Mouse (Mus musculus): ENCODE measurements around the gene Shq1. TPM values are rescaled to one million over a fixed set of nuclear protein-coding genes. Genes with fewer than 3 reads are reported as not detected.

Shq1 gene
- polyA plus RNA-seq, 1 experiment from 2014 or later = 19.1 TPM

GRCm38 (mm10) chr6:100622861-100623507 lies 48.0 kb downstream of the Shq1 start:
- Histone ChIP-seq H3K9ac (no peak overlapping the region), H3K27me3 (no peaks in the 10 kb centered on the region), H3K4me3 (no peak overlapping the region), H3K27ac (no peak overlapping the region), H3K4me1 (peaks cover 7% of the 10 kb centered on the region; the same call in 1 of the 2 replicates), H3K9me3 (no peaks in the 10 kb centered on the region), H3K36me3 (no peaks in the 10 kb centered on the region), H3K4me2 (no peak overlapping the region)
- ATAC-seq (ENCODE audit: borderline replicate concordance, extremely low read depth, low FRiP score, low TSS enrichment) = no peak
- WGBS = 16% methylated on average over 2 of the region's 2 CpGs

DNA sequence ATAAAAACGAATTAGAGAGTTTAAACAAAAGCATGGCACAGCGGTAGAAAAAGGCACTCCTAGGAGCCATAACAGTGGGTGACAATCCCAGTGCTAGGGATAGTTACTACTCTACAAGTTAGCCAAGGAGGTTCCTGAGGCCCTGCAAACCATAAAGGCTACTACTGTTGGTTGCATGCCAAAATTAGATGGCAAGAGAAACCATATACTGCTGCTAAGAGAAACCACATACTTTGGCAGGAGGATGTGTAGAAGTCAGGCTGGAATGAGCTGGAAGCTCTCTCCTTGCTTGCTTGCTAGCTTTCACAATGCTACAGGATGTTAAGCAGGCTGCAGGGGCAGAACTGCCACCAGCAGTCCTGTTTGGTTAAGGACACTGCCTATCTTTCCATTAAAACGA lies 50.5 kb downstream of the Shq1 start:
- Histone ChIP-seq H3K4me1 (peaks cover 7% of the 10 kb centered on the region; the same call in 1 of the 2 replicates), H3K27ac (no peak overlapping the region), H3K4me3 (no peak overlapping the region), H3K27me3 (no peaks in the 10 kb centered on the region), H3K4me2 (no peak overlapping the region), H3K9ac (no peak overlapping the region), H3K9me3 (no peaks in the 10 kb centered on the region), H3K36me3 (no peaks in the 10 kb centered on the region)
- 83% methylated on average over 3 of the region's 3 CpGs for WGBS
- no peak for ATAC-seq (ENCODE audit: borderline replicate concordance, extremely low read depth, low FRiP score, low TSS enrichment)

GRCm38 (mm10) chr6:100619309-100619708 lies 51.6 kb downstream of the Shq1 start:
- H3K27ac ChIP-seq = no peak overlapping the region
- H3K9ac ChIP-seq = no peak overlapping the region
- H3K27me3 ChIP-seq = no peaks in the 10 kb centered on the region
- no peak overlapping the region for H3K4me2 ChIP-seq
- H3K4me3 ChIP-seq = no peak overlapping the region
- no peaks in the 10 kb centered on the region for H3K36me3 ChIP-seq
- ATAC-seq (ENCODE audit: borderline replicate concordance, extremely low read depth, low FRiP score, low TSS enrichment) = no peak
- H3K4me1 ChIP-seq = peaks cover 7% of the 10 kb centered on the region; the same call in 1 of the 2 replicates
- WGBS = 90% methylated on average over 7 of the region's 7 CpGs
- no peaks in the 10 kb centered on the region for H3K9me3 ChIP-seq

DNA sequence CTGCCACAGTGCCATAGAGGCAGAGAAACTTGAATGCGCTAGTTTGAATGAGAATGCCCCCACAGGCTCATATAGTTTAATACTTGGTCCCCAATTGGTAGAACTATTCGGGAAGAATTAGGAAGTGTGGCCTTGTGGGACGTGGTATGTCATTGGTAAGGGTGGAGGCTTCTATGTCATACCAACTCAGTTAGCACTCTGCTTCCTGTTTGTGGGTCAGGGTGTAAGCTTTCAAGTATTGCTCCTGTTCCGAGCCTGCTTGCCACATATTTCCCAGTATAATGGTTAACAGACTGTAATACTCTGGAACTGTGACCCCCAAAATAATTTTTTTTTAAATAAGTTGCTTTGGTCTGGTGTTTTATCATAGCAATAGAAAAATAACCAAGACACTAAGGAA lies 54.8 kb downstream of the Shq1 start:
- no peak overlapping the region for H3K4me3 ChIP-seq
- no peaks in the 10 kb centered on the region; the same call in 1 of the 2 replicates for H3K4me1 ChIP-seq
- H3K4me2 ChIP-seq = no peak overlapping the region
- no peaks in the 10 kb centered on the region for H3K9me3 ChIP-seq
- no peak overlapping the region for H3K27ac ChIP-seq
- H3K36me3 ChIP-seq = no peaks in the 10 kb centered on the region
- H3K9ac ChIP-seq = no peak overlapping the region
- ATAC-seq (ENCODE audit: borderline replicate concordance, extremely low read depth, low FRiP score, low TSS enrichment) = no peak
- WGBS = 82% methylated on average over 4 of the region's 4 CpGs
- H3K27me3 ChIP-seq = no peaks in the 10 kb centered on the region

DNA sequence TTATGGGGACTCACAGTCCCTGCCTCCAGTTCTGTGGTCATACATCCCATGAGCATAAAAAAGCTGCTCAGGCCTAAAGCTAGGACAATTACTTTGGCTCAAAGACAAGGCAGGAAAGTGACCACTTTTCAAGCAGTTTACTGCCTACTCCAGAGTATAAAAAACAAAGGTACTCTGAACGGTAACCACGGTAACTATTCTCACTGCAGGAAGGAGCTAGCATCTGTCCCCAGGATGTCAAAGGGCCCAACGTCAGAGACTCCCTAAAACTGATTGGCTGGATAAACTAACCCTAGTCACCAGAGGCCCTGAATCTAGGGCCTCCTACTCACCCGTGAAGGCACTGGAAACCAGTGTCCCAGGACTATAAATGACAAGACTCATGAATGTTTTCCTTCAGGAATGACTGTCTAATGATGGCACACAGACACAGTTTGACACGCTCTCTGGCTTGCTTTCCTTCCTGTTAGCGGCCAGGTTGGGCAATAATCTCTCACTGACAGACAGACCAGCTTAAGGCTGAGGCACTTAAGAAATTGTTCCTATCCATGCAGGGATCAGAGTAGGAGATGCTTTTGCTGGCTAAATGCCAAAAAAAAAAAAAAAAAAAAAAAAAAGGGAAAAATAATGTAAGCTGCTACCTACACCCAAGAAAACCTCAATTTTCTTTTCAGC lies 57.2 kb downstream of the Shq1 start:
- 57% methylated on average over 6 of the region's 6 CpGs for whole genome bisulfite sequencing
- H3K4me3 ChIP-seq = no peak overlapping the region
- H3K36me3 ChIP-seq = no peaks in the 10 kb centered on the region
- H3K4me1 ChIP-seq = no peaks in the 10 kb centered on the region
- H3K4me2 ChIP-seq = no peak overlapping the region
- no peaks in the 10 kb centered on the region for H3K9me3 ChIP-seq
- H3K27ac ChIP-seq = no peak overlapping the region
- no peak for ATAC-seq (ENCODE audit: borderline replicate concordance, extremely low read depth, low FRiP score, low TSS enrichment)
- H3K27me3 ChIP-seq = no peaks in the 10 kb centered on the region
- no peak overlapping the region for H3K9ac ChIP-seq

DNA sequence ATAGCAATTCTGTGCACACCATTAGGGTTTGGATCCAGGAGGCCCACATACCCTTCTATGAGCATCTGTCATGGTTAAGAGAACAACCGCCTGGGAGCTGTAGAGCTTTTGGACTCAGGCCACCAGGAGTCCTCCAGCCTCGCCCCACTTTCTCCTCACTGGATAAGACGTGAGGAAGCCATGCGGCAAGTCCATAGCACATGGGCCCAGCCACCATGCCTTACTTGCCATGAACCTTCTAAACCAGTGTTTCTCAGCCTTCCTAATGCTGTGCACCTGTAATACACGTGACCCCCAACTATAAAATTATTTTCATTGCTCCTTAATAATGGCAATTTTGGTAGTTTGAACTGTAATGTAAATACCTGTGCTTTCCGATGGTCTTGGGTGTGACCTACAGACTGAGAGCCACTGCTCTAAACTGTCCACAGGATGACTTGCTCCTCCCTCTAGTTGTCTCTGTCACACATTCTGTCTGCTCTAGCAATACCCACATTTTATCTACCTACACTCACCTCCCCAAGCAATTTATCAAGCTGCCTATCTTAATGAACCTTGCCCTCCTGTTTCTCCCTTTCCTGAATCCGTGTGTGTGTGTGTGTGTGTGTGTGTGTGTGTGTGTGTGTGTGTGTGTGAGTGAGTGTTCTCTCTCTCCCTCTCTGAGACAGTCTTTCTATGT lies 59.9 kb downstream of the Shq1 start:
- Histone ChIP-seq H3K4me2 (no peak overlapping the region), H3K4me3 (no peak overlapping the region), H3K27ac (no peak overlapping the region), H3K9me3 (no peaks in the 10 kb centered on the region), H3K9ac (no peak overlapping the region), H3K4me1 (no peaks in the 10 kb centered on the region), H3K36me3 (0 out of 2 replicates have a peak, but pooled peaks cover 3% of the 10 kb centered on the region), H3K27me3 (no peaks in the 10 kb centered on the region)
- 82% methylated on average over 7 of the region's 7 CpGs for WGBS
- no peak for ATAC-seq (ENCODE audit: borderline replicate concordance, extremely low read depth, low FRiP score, low TSS enrichment)

GRCm38 (mm10) chr6:100610182-100610581 lies 60.8 kb downstream of the Shq1 start:
- Histone ChIP-seq H3K27ac (no peak overlapping the region), H3K4me1 (no peaks in the 10 kb centered on the region), H3K27me3 (no peaks in the 10 kb centered on the region), H3K4me2 (no peak overlapping the region), H3K36me3 (0 out of 2 replicates have a peak, but pooled peaks cover 3% of the 10 kb centered on the region), H3K4me3 (no peak overlapping the region), H3K9ac (no peak overlapping the region), H3K9me3 (no peaks in the 10 kb centered on the region)
- ATAC-seq (ENCODE audit: borderline replicate concordance, extremely low read depth, low FRiP score, low TSS enrichment) = no peak
- WGBS = 64% methylated on average over 7 of the region's 8 CpGs

DNA sequence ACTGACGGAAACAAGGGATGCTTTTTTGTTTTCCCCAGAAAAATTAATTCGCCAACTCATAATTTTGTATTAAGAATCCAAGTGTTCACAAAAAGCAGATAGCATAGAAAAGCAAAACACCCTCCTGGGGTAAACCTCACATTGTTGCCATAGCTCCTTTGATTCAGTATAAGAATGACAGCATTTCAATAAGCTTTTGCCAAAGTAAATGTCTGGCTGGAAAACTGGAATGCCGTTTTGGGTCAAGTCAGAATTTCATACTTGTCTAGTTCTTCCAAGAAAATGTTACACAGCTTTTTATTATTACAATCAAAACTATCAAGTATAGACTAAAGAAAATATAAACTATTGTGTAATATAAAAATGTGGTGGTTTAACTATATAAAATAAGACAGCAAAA lies 61.7 kb downstream of the Shq1 start:
- no peaks in the 10 kb centered on the region for H3K27me3 ChIP-seq
- H3K27ac ChIP-seq = no peak overlapping the region
- H3K4me3 ChIP-seq = no peak overlapping the region
- H3K36me3 ChIP-seq = 0 out of 2 replicates have a peak, but pooled peaks cover 3% of the 10 kb centered on the region
- no peaks in the 10 kb centered on the region for H3K9me3 ChIP-seq
- H3K4me2 ChIP-seq = no peak overlapping the region
- no peak for ATAC-seq (ENCODE audit: borderline replicate concordance, extremely low read depth, low FRiP score, low TSS enrichment)
- WGBS = 78% methylated on average over 3 of the region's 3 CpGs
- H3K4me1 ChIP-seq = no peaks in the 10 kb centered on the region
- no peak overlapping the region for H3K9ac ChIP-seq

- Histone ChIP-seq H3K9me3 (no peaks in the 10 kb centered on the region), H3K27me3 (no peaks in the 10 kb centered on the region), H3K36me3 (0 out of 2 replicates have a peak, but pooled peaks cover 3% of the 10 kb centered on the region), H3K4me2 (no peak overlapping the region), H3K4me3 (no peak overlapping the region), H3K9ac (no peak overlapping the region), H3K4me1 (no peaks in the 10 kb centered on the region), H3K27ac (no peak overlapping the region)
- WGBS = 88% methylated on average over 3 of the region's 3 CpGs
- no peak for ATAC-seq (ENCODE audit: borderline replicate concordance, extremely low read depth, low FRiP score, low TSS enrichment)
Measured at GRCm38 (mm10) chr6:100608429-100608828, 62.5 kb downstream of the Shq1 start.

GRCm38 (mm10) chr6:100606805-100607204 lies 64.2 kb downstream of the Shq1 start:
- no peaks in the 10 kb centered on the region for H3K4me1 ChIP-seq

DNA sequence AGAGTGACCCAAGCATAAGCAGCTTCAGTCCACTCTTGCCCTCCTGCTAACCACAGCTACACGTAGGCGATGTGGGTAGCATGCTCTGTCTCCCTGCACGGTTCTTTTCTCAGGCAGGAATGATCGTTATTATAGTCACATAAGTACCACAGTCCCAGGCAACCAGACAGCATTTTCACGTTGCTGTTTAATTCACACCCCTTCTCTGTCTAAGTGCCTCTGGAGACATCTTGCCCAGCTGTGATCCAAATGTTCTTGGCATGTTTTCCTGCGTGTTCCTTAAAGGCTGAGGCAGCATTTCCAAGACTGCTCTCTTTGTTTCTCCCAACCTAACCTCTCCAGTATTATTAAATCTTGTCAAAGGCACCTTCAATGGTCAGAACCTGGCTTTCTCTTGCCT lies 67.3 kb downstream of the Shq1 start:
- Histone ChIP-seq H3K9me3 (no peaks in the 10 kb centered on the region), H3K4me3 (no peak overlapping the region), H3K27ac (no peak overlapping the region), H3K4me2 (no peak overlapping the region), H3K9ac (no peak overlapping the region), H3K4me1 (no peaks in the 10 kb centered on the region), H3K27me3 (no peaks in the 10 kb centered on the region), H3K36me3 (0 out of 2 replicates have a peak, but pooled peaks cover 3% of the 10 kb centered on the region)
- WGBS = 79% methylated on average over 6 of the region's 6 CpGs
- ATAC-seq (ENCODE audit: borderline replicate concordance, extremely low read depth, low FRiP score, low TSS enrichment) = no peak

More at GRCm38 (mm10) chr6:100606805-100607204, 64.2 kb downstream of the Shq1 start:
- H3K27me3 ChIP-seq = no peaks in the 10 kb centered on the region
- WGBS = 66% methylated on average over 4 of the region's 4 CpGs
- ATAC-seq (ENCODE audit: borderline replicate concordance, extremely low read depth, low FRiP score, low TSS enrichment) = no peak
- no peak overlapping the region for H3K4me3 ChIP-seq
- H3K36me3 ChIP-seq = 0 out of 2 replicates have a peak, but pooled peaks cover 3% of the 10 kb centered on the region
- H3K9me3 ChIP-seq = no peaks in the 10 kb centered on the region
- no peak overlapping the region for H3K4me2 ChIP-seq
- H3K9ac ChIP-seq = no peak overlapping the region
- H3K27ac ChIP-seq = no peak overlapping the region

- ATAC-seq (ENCODE audit: borderline replicate concordance, extremely low read depth, low FRiP score, low TSS enrichment) = no peak
- no peak overlapping the region for H3K4me3 ChIP-seq
- H3K27me3 ChIP-seq = no peaks in the 10 kb centered on the region
- H3K9me3 ChIP-seq = no peaks in the 10 kb centered on the region
- H3K4me1 ChIP-seq = no peaks in the 10 kb centered on the region
- H3K27ac ChIP-seq = no peak overlapping the region
- H3K9ac ChIP-seq = no peak overlapping the region
- 85% methylated on average over 6 of the region's 6 CpGs for WGBS
- no peaks in the 10 kb centered on the region for H3K36me3 ChIP-seq
- no peak overlapping the region for H3K4me2 ChIP-seq
Measured at GRCm38 (mm10) chr6:100601634-100602033, 69.3 kb downstream of the Shq1 start.
